Mouse (Mus musculus) intestine, embryonic 16.5 days (tissue): ENCODE data around the gene Cbarp. TPM values are rescaled to one million over a fixed set of nuclear protein-coding genes. Genes with fewer than 3 reads are reported as not detected.

ENCODE experiments used
- polyA plus RNA-seq: library from polyadenylated mRNA; unstranded; fragments of >200 nt; fragmentation: Nextera tagmentation; extraction: Ambion mirVana; gene quantifications from 2 replicates; pipeline ENCODE4 v1.2.1, GENCODE M21; 2015

Cbarp gene
- polyA plus RNA-seq, 1 experiment from 2014 or later, result 5.1 TPM

Other genes with a start within 250 kb of the Cbarp start
- gene Cfd, start 250.0 kb downstream of the Cbarp start, polyA plus RNA-seq, result not detected in 2 replicates
- 34.1 and 37.2 TPM in 2 replicates for gene Med16, start 231.9 kb downstream of the Cbarp start, polyA plus RNA-seq
- 2.1 and 7.8 TPM in 2 replicates for gene Gm26602, start 230.0 kb downstream of the Cbarp start, polyA plus RNA-seq
- gene Kiss1r, start 223.9 kb downstream of the Cbarp start, polyA plus RNA-seq, result 0.68 and 0.69 TPM in 2 replicates
- gene R3hdm4, start 219.6 kb downstream of the Cbarp start, polyA plus RNA-seq, result 105 and 116 TPM in 2 replicates
- gene Arid3a, start 213.8 kb downstream of the Cbarp start, polyA plus RNA-seq, result 19.4 and 22.1 TPM in 2 replicates
- gene Wdr18, start 180.7 kb downstream of the Cbarp start, polyA plus RNA-seq, result 86.2 and 96.6 TPM in 2 replicates
- 0.15 and 0.16 TPM in 2 replicates for gene Grin3b, start 170.1 kb downstream of the Cbarp start, polyA plus RNA-seq
- 7.0 and 9.7 TPM in 2 replicates for gene Tmem259, start 156.5 kb downstream of the Cbarp start, polyA plus RNA-seq
- gene Cnn2, start 152.3 kb downstream of the Cbarp start, polyA plus RNA-seq, result 226 and 245 TPM in 2 replicates
- 3.3 and 3.4 TPM in 2 replicates for gene Abca7, start 144.3 kb downstream of the Cbarp start, polyA plus RNA-seq
- 6.0 and 7.3 TPM in 2 replicates for gene Arhgap45, start 124.2 kb downstream of the Cbarp start, polyA plus RNA-seq
- gene Polr2e, start 101.0 kb downstream of the Cbarp start, polyA plus RNA-seq, result 190 and 212 TPM in 2 replicates
- 942 and 972 TPM in 2 replicates for gene Gpx4, start 93.7 kb downstream of the Cbarp start, polyA plus RNA-seq
- gene Sbno2, start 35.3 kb downstream of the Cbarp start, polyA plus RNA-seq, result 13.4 and 14.3 TPM in 2 replicates
- gene Stk11, start 25.0 kb downstream of the Cbarp start, polyA plus RNA-seq, result 13.8 and 15.7 TPM in 2 replicates
- 846 and 854 TPM in 2 replicates for gene Atp5d, start 2.2 kb downstream of the Cbarp start, polyA plus RNA-seq
- 8.8 and 10.3 TPM in 2 replicates for gene Midn, start 7.4 kb upstream of the Cbarp start, polyA plus RNA-seq
- 53.2 and 62.6 TPM in 2 replicates for gene Cirbp, start 25.1 kb upstream of the Cbarp start, polyA plus RNA-seq
- 23.6 TPM in 2 replicates for gene 1600002K03Rik, start 32.1 kb upstream of the Cbarp start, polyA plus RNA-seq
- 7.4 and 8.1 TPM in 2 replicates for gene Efna2, start 38.6 kb upstream of the Cbarp start, polyA plus RNA-seq
- 40.9 and 42.4 TPM in 2 replicates for gene Mum1, start 85.6 kb upstream of the Cbarp start, polyA plus RNA-seq
- 604 and 616 TPM in 2 replicates for gene Ndufs7, start 108.3 kb upstream of the Cbarp start, polyA plus RNA-seq
- gene Gamt, start 120.2 kb upstream of the Cbarp start, polyA plus RNA-seq, result 91.0 and 106 TPM in 2 replicates
- gene Dazap1, start 120.7 kb upstream of the Cbarp start, polyA plus RNA-seq, result 36.8 and 37.6 TPM in 2 replicates
- gene Rps15, start 151.6 kb upstream of the Cbarp start, polyA plus RNA-seq, result 894 and 922 TPM in 2 replicates
- 2.4 and 3.1 TPM in 2 replicates for gene Apc2, start 155.1 kb upstream of the Cbarp start, polyA plus RNA-seq
- 60.4 and 64.3 TPM in 2 replicates for gene 2310011J03Rik, start 179.7 kb upstream of the Cbarp start, polyA plus RNA-seq
- gene Pcsk4, start 188.7 kb upstream of the Cbarp start, polyA plus RNA-seq, result 10.8 and 12.9 TPM in 2 replicates
- gene Reep6, start 189.1 kb upstream of the Cbarp start, polyA plus RNA-seq, result 255 and 314 TPM in 2 replicates
- 28.2 and 37.2 TPM in 2 replicates for gene Adamtsl5, start 207.6 kb upstream of the Cbarp start, polyA plus RNA-seq
- 0.39 and 0.64 TPM in 2 replicates for gene Plk5, start 215.6 kb upstream of the Cbarp start, polyA plus RNA-seq
- 1.9 and 2.7 TPM in 2 replicates for gene Mex3d, start 246.8 kb upstream of the Cbarp start, polyA plus RNA-seq